Mouse (Mus musculus): ENCODE data around the gene A930017K11Rik. TPM values are rescaled to one million over a fixed set of nuclear protein-coding genes. Genes with fewer than 3 reads are reported as not detected.

The A930017K11Rik gene
- polyA plus RNA-seq, 1 experiment from 2014 or later: 0.05 TPM

- 82% methylated on average over 5 of the region's 5 CpGs for WGBS
- H3K27me3 ChIP-seq: no peaks in the 10 kb centered on the region
- no peak overlapping the region for H3K9ac ChIP-seq
- no peak overlapping the region for H3K4me3 ChIP-seq
- H3K4me2 ChIP-seq: no peak overlapping the region
- H3K27ac ChIP-seq: no peak overlapping the region
- peaks cover 33% of the 10 kb centered on the region for H3K4me1 ChIP-seq (replicated peaks)
- no peak for ATAC-seq (replicated peaks; ENCODE audit: insufficient number of reproducible peaks, insufficient read depth, low FRiP score, low read depth)
- H3K36me3 ChIP-seq: no peaks in the 10 kb centered on the region
- no peaks in the 10 kb centered on the region for H3K9me3 ChIP-seq (replicated peaks)
These were observed 27.7 kb upstream of the A930017K11Rik start for GRCm38 (mm10) chr17:25979829-25980738.

- no peak overlapping the region for H3K4me3 ChIP-seq
- no peaks in the 10 kb centered on the region for H3K27me3 ChIP-seq
- H3K36me3 ChIP-seq: no peaks in the 10 kb centered on the region; the same call in 1 of the 2 replicates
- H3K4me2 ChIP-seq: no peak overlapping the region
- H3K27ac ChIP-seq: no peak overlapping the region
- no peak overlapping the region for H3K9ac ChIP-seq
- ATAC-seq (replicated peaks; ENCODE audit: insufficient number of reproducible peaks, insufficient read depth, low FRiP score, low read depth): no peak
- no peaks in the 10 kb centered on the region for H3K9me3 ChIP-seq (replicated peaks)
- WGBS: 86% methylated on average over 4 of the region's 4 CpGs
- H3K4me1 ChIP-seq (replicated peaks): peaks cover 19% of the 10 kb centered on the region
These were observed 18.8 kb upstream of the A930017K11Rik start for GRCm38 (mm10) chr17:25970954-25971707.

- Histone ChIP-seq H3K27ac (no peak overlapping the region), H3K27me3 (no peaks in the 10 kb centered on the region), H3K4me2 (no peak overlapping the region), H3K36me3 (no peaks in the 10 kb centered on the region; the same call in 1 of the 2 replicates), H3K9me3 (replicated peaks) (no peaks in the 10 kb centered on the region), H3K4me3 (no peak overlapping the region), H3K4me1 (replicated peaks) (peaks cover 19% of the 10 kb centered on the region), H3K9ac (no peak overlapping the region)
- 88% methylated on average over 9 of the region's 9 CpGs for WGBS
- no peak for ATAC-seq (replicated peaks; ENCODE audit: insufficient number of reproducible peaks, insufficient read depth, low FRiP score, low read depth)
These were observed 18.1 kb upstream of the A930017K11Rik start for GRCm38 (mm10) chr17:25970448-25970847.

- H3K4me1 ChIP-seq (replicated peaks): peaks cover 19% of the 10 kb centered on the region
- H3K36me3 ChIP-seq: no peaks in the 10 kb centered on the region; the same call in 1 of the 2 replicates
- no peak overlapping the region for H3K4me3 ChIP-seq
- no peak overlapping the region for H3K9ac ChIP-seq
- no peaks in the 10 kb centered on the region for H3K27me3 ChIP-seq
- no peak for ATAC-seq (replicated peaks; ENCODE audit: insufficient number of reproducible peaks, insufficient read depth, low FRiP score, low read depth)
- 74% methylated on average over 1 of the region's 1 CpGs for WGBS
- no peaks in the 10 kb centered on the region for H3K9me3 ChIP-seq (replicated peaks)
- H3K27ac ChIP-seq: peak overlapping the region; percentile 41
- no peak overlapping the region for H3K4me2 ChIP-seq
These were observed 15.8 kb upstream of the A930017K11Rik start for GRCm38 (mm10) chr17:25968176-25968575.

GRCm38 (mm10) chr17:25967652-25968051, 15.3 kb upstream of the A930017K11Rik start:
- Histone ChIP-seq H3K9me3 (replicated peaks) (no peaks in the 10 kb centered on the region), H3K4me1 (replicated peaks) (peaks cover 19% of the 10 kb centered on the region), H3K27ac (peak overlapping the region; percentile 41), H3K27me3 (no peaks in the 10 kb centered on the region), H3K36me3 (no peaks in the 10 kb centered on the region; the same call in 1 of the 2 replicates), H3K9ac (no peak overlapping the region), H3K4me2 (no peak overlapping the region), H3K4me3 (no peak overlapping the region)
- ATAC-seq (replicated peaks; ENCODE audit: insufficient number of reproducible peaks, insufficient read depth, low FRiP score, low read depth): no peak
- 30% methylated on average over 3 of the region's 3 CpGs for WGBS

- Histone ChIP-seq H3K4me3 (no peak overlapping the region), H3K9me3 (replicated peaks) (no peaks in the 10 kb centered on the region), H3K4me2 (no peak overlapping the region), H3K9ac (no peak overlapping the region), H3K27me3 (no peaks in the 10 kb centered on the region), H3K4me1 (replicated peaks) (peaks cover 17% of the 10 kb centered on the region), H3K27ac (no peak overlapping the region), H3K36me3 (0 out of 2 replicates have a peak, but pooled peaks cover 9% of the 10 kb centered on the region)
- no peak for ATAC-seq (replicated peaks; ENCODE audit: insufficient number of reproducible peaks, insufficient read depth, low FRiP score, low read depth)
- 85% methylated on average over 7 of the region's 7 CpGs for WGBS
These were observed 11.9 kb upstream of the A930017K11Rik start for GRCm38 (mm10) chr17:25964271-25964670.

GRCm38 (mm10) chr17:25962413-25962905, 10.1 kb upstream of the A930017K11Rik start:
- WGBS: 92% methylated on average over 7 of the region's 7 CpGs
- Histone ChIP-seq H3K9ac (no peak overlapping the region), H3K27ac (no peak overlapping the region), H3K27me3 (no peaks in the 10 kb centered on the region), H3K4me3 (no peak overlapping the region), H3K4me1 (replicated peaks) (peaks cover 5% of the 10 kb centered on the region), H3K9me3 (replicated peaks) (no peaks in the 10 kb centered on the region), H3K36me3 (0 out of 2 replicates have a peak, but pooled peaks cover 16% of the 10 kb centered on the region), H3K4me2 (no peak overlapping the region)
- ATAC-seq (replicated peaks; ENCODE audit: insufficient number of reproducible peaks, insufficient read depth, low FRiP score, low read depth): no peak

GRCm38 (mm10) chr17:25961566-25961965, 9.2 kb upstream of the A930017K11Rik start:
- Histone ChIP-seq H3K9ac (no peak overlapping the region), H3K9me3 (replicated peaks) (no peaks in the 10 kb centered on the region), H3K27ac (no peak overlapping the region), H3K36me3 (0 out of 2 replicates have a peak, but pooled peaks cover 16% of the 10 kb centered on the region), H3K4me3 (no peak overlapping the region), H3K4me1 (replicated peaks) (no peaks in the 10 kb centered on the region), H3K4me2 (no peak overlapping the region), H3K27me3 (no peaks in the 10 kb centered on the region)
- 90% methylated on average over 5 of the region's 5 CpGs for WGBS
- ATAC-seq (replicated peaks; ENCODE audit: insufficient number of reproducible peaks, insufficient read depth, low FRiP score, low read depth): no peak

GRCm38 (mm10) chr17:25959630-25960467, 7.5 kb upstream of the A930017K11Rik start:
- Histone ChIP-seq H3K27ac (no peak overlapping the region), H3K27me3 (no peaks in the 10 kb centered on the region), H3K9me3 (replicated peaks) (no peaks in the 10 kb centered on the region), H3K4me3 (no peak overlapping the region), H3K4me2 (no peak overlapping the region), H3K9ac (no peak overlapping the region), H3K4me1 (replicated peaks) (no peaks in the 10 kb centered on the region), H3K36me3 (0 out of 2 replicates have a peak, but pooled peaks cover 16% of the 10 kb centered on the region)
- no peak for ATAC-seq (replicated peaks; ENCODE audit: insufficient number of reproducible peaks, insufficient read depth, low FRiP score, low read depth)
- 88% methylated on average over 23 of the region's 23 CpGs for WGBS

- Histone ChIP-seq H3K4me2 (no peak overlapping the region), H3K27me3 (peaks cover 3% of the 10 kb centered on the region), H3K4me1 (replicated peaks) (no peaks in the 10 kb centered on the region), H3K9me3 (replicated peaks) (no peaks in the 10 kb centered on the region), H3K4me3 (no peak overlapping the region), H3K27ac (no peak overlapping the region), H3K36me3 (0 out of 2 replicates have a peak, but pooled peaks cover 16% of the 10 kb centered on the region), H3K9ac (no peak overlapping the region)
- 90% methylated on average over 11 of the region's 11 CpGs for WGBS
- no peak for ATAC-seq (replicated peaks; ENCODE audit: insufficient number of reproducible peaks, insufficient read depth, low FRiP score, low read depth)
These were observed 6.6 kb upstream of the A930017K11Rik start for GRCm38 (mm10) chr17:25958771-25959494.

All from heart, embryonic 15.5 days (tissue).